Mouse (Mus musculus): ENCODE data around the gene Gm20388.

Gm20388 gene

DNA sequence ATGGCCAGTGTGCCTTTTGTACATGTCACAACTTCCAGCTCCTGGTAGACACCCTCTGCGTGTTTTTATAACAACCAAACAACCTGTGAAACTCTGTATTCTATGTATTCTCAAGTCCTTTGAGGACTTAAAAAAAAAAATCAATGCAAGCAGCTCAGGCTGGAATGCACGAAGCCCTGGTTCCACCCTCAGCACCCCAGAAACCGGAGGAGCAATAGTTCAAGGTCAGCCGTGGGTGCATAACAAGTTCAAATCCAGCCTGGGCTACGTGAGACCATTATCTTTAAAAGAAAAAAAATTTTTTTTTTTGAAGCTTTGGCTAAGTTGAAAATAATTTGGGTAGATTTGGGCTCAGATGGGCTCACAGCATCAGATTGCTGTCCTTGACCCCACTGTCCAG is 353.2 kb downstream of the Gm20388 start:
- DNase-seq (ENCODE audit: low read depth): no peak

DNA sequence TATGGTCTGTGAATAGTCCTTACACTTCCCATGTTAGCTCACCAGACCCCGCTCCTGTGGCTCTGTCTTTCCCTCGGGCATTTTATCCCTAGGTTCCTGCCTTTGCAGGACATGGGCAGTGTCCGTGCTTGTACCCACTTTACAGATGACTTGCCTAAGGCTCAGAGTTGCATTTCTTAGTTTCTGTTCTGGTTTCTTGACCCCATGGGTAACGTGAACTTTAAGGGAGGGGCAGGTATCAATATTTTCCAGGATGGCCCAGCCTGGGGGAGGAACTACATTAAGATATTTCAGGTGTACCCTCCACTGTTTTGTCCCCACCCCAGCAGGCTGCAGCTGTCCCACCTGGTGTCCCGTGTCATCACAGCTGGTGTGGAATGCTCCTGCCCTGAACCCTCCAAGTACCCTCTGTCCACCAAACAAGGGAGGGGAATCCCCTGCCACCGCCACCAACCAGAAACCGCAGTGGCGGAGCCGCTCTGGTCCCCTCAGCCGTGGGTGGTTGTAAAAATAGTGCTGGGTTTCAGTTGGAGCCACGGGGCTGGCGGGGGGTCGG is 353.8 kb downstream of the Gm20388 start:
- no peak for DNase-seq (ENCODE audit: low read depth)

DNA sequence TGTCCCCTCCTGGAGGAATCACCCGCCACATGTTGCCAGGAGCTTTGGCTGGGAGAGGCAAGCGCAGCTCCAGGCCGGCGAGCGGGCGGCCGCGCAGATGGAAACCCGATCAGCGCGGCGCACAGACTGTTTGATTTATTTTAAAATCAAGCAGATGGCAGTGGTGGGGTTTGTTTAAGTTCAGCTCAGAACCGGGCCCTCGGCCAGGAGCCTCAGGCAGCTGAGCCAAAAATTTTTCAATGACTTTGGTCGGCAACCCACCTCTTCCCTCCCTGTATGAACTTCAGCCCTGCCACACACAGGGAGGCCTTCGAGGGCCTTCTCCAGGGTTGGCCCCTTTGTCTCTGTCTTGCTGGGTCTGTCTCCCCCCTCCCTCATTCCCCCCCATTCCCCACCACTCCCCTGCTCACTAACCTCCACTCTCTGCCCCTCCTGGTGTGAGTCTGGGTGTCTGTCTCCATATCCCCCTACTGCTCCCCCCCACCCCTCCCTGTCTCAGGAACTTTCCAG is 354.4 kb downstream of the Gm20388 start:
- DNase-seq (ENCODE audit: low read depth): peak; percentile 95

DNA sequence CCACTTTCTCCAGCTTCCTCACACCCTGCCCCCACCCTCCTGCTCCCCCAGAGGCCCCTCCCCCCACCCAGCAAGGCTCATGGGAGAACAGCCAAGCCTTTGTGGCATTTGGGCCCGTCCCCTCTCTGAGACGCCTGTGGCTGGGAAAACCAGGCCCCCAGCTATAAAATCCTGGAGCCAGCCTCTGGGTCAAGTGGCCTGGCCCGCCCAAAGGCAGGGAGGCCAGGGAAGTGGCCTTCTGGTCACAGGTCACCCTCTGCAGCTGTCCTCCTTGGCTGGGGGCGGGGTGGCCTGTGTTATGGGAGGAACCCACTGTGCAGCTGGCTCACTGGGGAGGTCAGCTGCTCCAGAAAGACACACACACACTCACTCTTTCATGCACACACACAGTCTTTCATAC is 354.8 kb downstream of the Gm20388 start:
- peak; percentile 50 for DNase-seq (ENCODE audit: low read depth)

DNA sequence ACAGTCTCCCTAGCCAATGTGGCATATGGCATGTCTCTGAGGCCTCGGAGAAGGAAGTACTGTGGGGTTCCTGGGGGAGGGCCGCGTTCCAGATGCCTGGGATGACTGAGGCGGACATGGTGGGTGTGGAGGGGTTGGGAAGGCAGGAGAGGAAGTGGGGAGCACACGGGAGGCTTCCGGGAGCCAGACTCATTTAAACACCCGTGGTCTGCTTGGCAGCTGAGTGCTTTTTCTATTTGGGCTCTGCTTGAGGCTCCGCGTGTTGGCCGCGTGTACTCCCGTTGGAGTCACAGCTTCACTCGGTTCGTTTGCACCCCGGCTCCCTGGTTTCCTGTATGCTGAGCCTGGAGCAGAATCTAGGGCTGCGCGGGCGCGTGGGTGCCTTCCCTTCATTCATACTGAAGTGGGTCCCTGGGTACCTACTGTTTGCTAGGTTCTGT is 357.9 kb downstream of the Gm20388 start:
- no peak for DNase-seq (ENCODE audit: low read depth)

DNA sequence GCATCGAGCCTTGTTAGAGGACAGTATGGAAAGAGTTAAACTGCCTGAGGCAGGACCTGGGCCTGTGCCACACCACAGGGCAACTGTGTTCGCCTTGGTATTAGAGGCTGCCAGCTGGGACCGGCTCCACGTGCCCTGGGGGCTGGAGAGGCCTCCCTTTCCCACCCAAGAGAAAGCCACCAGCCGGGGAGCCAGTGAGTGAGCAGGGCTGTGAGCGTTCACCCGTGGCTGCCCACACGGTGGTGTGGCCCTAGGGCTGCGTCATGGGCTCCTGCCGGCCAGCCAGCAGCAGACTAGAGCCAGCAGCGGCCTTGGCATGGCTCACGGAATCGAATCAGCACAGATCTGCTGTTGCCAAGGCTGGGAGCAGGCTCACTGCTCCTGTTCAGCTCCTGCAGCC is 359.8 kb downstream of the Gm20388 start:
- peak; percentile 57 for DNase-seq (ENCODE audit: low read depth)

DNA sequence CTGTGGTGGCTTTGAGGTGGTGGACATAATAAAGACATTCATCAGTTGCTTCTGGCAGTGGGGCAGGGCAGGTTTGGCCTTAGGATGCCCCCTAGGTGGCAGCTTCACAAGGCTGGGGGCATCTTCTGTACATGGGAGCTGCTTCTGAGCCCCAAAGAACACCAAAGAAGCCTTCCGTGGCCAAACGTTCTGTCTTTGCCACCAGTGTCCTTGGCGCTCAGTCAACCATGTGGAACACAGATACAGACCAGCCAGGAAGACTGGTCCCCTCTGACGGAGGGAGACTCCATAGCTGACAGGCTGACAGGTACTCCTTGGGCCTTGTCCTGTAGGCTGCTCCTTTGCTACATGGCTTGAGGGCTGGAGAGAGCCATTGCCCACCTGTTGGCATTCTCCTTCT is 362.8 kb downstream of the Gm20388 start:
- no peak for DNase-seq (ENCODE audit: low read depth)

DNA sequence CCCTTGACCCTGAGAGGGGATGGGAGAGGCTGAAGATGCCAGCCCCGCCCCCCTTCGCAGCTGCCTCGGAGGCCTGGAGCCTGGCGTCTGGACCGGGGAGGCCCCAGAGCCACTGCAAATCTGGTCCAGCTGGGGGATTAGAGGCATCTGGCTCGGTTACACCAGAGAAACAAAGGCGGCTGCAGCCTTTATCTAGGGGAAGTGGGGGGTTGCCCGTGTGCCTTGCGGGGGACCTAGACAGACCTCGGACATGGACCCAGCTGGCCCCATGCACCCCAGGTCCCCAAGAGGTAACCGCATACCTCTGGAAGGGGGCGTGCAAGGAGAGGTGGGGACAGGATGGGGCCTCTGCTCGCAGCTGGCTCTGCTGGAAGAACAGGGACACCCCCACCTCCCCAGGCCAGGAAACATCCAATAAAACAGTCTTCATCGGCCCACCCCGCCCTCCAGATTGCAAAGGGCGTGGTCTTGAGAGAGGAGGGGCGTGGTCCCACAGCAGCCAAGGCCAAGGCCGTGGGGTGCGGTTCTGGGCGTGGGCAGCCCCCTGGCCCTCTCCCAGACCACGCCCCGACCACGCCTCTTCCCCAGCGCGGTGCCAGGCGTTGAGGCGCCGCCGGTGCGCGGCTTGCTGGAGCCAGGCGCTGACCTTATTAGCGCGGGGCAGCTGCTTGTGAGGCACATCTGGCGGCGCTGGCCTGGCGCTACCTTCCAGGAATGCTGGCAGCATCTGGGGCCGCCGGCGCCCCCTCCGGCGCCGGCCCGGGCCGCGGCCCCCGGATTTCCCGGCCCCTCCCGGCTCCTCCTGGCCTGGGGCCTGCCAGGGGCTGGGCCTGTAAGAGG is 365.6 kb downstream of the Gm20388 start:
- peak; percentile 95 for DNase-seq (ENCODE audit: low read depth)

DNA sequence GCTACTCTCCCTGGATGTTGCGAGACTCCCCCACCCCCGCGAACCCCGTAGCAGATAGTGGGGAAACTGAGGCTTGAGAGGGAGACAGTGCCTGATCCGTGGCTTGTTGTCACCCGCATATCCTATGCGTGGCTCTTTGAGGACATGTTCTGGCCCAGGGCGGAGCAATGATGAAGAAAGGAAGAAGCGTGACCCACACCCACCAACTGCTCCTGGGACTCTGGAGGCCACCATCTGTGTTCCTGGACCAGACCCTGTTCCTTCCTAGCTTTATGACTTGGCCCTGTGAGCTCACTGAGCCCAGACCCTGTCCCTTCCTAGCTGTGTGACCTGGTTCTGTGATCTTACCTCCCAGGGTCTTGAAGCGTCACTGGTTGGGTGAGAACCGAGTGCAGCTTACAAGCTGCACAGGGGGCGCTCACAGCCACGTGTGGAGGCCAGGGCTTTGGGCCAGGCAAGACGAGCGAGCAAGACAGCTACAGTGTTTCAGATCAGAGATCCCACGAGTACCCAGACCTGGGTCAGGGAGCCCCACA is 366.3 kb downstream of the Gm20388 start:
- peak; percentile 82 for DNase-seq (ENCODE audit: low read depth)

DNA sequence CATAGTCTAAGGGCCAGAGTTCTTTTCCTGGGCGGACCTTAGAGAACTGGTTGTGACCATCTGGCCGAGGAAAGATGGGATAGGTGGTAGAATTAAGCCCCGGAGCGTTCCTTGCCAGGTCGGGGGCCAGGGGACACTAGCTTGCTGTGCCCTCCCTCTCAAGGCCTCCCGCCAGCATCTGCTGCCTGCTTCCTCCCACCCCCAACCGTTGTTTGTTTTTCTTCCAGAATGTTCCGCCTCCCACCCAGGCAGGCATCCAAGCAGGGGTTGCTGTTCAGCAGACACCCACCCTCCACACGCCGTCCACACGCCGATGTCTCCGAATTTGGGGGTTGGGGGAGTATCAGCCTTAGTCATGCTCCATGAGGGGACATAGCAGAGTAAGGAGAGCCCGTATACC is 367.4 kb downstream of the Gm20388 start:
- no peak for DNase-seq (ENCODE audit: low read depth)

DNA sequence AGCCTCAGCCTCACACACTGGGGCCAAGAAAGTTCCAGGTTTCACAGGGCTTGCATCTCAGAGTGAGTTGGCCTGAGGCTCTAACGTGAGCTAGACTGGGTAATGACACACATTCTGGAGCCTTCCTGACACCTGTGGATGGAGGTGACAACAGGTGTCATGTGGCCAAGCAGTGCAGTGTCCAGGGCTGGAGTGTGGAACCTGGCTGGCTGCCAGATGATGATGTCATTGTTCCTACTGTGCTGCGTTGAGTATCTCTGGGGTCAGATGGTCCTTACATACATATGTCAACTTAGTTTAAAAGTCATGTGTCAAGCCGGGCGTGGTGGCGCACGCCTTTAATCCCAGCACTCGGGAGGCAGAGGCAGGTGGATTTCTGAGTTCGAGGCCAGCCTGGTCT is 368.8 kb downstream of the Gm20388 start:
- DNase-seq (ENCODE audit: low read depth): peak; percentile 25

DNA sequence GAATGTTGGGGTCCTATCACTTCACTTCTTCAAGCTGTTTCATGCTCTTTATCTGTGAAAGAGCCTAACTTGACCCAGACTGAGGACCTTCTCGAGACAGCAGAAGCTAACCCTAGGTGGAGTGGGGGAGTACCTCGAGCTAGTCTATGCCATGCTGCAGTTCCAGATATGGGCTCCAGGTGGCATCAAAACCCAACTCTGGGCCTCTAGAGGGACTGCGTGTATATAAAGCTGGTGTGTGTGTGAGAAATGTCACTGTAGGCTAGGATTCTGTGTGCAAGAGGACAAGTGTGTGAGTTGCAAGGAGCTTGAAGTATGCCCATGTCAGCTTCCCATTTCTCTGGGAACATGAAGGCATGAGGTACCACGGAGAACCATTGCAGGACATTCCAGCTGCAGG is 370.8 kb downstream of the Gm20388 start:
- DNase-seq (ENCODE audit: low read depth): peak; percentile 89

DNA sequence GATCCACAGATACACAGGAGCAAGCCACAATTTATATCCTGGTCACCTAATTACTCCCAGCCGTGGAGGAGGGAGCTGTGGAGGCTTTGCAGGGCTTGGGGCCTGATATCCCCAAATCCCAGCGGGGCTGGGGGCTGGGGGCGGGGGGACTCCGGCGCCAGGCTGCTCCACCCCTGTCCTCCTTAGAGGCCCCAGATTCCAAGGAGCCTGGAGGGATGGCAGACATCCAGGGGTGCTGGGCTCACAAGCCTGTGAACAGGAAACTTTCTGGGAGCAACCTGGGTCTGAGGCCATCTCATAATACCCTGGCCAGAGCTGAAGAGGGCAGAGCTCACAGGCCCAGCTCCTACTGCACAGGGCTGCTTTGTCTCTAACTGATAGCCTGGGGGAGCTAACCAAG is 371.8 kb downstream of the Gm20388 start:
- DNase-seq (ENCODE audit: low read depth): peak; percentile 43

DNA sequence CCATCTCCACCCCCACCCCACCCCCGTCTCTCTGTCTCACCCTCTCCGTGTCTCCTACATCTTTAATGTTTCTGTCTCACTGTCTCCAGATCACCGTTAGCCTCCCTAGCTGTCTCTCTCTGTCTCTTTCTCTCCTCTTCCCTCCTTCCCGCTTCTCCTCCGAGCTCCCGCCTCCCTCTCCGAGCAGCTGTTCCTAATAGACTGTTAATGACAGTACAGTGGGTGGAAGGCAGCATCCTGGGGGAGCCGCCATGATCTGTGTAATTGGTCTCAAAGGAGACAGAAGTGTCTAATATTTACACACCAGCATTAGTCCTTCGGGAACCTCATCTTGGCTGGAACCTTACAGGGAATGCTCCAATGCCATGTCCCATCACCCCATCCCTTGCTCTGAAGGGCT is 373.6 kb downstream of the Gm20388 start:
- DNase-seq (ENCODE audit: low read depth): no peak

DNA sequence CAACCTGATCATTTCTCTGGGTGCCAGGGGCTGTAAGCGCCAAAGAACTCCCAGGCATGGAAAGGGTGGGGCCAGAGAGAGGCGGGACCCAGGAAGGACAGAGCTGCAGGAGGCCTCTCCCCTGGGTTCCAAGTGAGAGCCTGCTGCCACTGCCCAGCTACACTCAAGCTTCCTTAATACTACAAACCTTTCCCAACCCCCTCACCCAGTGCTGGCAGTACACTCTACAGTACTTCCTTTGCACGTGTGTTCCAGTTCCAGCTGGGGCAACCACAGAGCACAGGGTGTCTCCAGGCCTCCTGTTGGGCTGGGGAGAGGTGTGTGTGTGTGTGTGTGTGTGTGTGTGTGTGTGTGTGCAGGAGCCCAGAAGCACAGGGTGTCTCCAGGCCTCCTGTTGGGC is 374.4 kb downstream of the Gm20388 start:
- DNase-seq (ENCODE audit: low read depth): peak; percentile 45

DNA sequence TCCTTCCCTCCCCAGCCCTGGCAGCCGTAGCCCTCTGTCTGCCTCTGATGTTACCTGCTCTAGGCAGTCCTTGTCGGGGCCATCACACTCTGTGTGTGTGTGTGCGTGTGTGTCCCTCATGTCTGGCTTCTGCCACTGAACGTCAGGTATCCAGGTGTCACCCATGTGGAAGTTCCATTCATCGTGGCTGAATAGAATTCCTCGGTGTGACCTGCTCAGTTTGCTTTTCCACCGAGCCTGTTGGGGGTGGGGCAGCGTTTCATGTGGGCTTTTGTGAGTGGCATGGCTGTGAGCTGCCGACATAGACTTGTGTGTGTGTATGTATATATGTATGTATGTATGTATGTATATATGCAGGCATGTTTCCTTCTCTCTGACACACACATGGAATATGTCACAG is 375.2 kb downstream of the Gm20388 start:
- no peak for DNase-seq (ENCODE audit: low read depth)

DNA sequence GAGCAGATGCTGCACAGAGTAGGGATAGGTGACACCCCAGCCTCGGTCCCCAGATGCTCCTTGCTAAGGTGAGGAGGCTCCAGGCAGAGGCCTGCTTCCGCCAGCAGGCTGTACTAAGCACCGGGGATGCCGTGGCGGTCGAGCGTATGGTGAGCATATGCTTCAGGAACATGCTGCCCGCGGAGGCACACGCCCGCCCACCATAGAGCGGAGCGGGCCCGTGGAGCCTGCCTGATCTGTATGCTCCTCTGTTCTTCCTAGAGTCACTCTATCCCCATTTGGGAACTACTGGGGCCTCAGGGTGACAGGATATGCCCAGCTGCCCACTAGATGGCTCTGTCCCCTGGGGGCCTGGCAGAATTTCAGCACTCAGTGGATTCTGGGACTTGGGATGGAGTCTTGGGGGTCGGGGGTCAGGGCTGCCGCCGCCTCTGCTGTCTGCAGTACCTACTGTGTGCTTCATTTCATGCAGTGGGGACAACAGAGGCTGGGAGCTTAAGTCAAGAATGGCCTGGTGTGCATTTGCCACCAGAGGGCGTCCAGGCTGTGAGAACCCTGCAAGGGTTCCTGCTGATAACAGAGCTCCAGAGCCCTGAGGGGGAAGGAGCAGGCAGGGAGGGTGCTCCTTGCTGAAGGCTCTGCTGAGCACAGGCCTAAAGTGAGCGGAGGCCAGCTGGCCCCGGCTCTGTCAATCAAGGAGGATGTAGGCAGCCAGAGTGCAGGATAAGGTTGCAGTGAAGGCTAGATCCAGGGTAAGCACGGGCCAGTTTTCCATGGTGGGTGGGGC is 377.7 kb downstream of the Gm20388 start:
- peak; percentile 73 for DNase-seq (ENCODE audit: low read depth)

DNA sequence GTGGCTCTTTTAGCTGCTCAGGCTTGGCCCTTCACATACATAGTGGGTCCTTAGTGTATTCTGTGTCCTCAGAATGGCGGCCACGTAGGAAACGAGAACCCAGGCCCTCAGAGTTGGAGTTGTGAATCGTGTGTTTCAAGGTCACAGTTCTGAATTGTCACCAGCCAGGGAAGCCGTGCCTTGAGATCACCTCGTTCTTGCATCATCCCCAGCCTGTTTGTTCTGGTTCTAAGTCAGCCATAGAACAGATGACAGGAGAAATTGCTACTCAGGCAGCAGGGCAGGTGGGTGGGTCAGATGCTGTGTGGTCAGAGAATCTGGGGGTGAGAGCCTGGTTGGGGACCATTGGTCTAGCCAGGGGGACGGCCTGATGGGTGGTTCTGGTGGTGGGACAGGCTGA is 378.6 kb downstream of the Gm20388 start:
- no peak for DNase-seq (ENCODE audit: low read depth)

DNA sequence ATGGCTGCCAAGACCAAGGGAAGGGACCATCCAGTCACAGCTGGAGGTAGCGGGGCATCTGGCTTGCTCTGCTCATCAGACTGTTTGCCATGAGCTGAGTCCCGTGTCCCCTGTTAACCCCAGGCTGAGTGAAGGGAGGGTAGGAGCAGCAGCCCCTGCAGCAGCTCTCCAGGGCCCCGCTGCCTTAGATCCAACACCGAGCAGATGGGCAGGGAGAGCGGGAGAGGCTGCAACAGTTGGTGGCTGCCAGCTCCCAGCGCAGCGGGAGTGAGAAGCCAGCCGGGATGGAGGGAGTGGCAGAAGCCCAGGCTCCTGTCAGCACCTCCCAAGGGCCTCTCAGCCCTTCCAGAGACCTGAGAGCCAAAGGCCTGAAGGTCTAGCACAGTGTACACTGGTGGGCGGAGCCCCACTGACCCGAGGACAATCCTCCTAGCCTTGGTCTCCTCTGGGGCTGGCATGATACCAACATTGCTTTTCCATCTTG is 379.1 kb downstream of the Gm20388 start:
- DNase-seq (ENCODE audit: low read depth): peak; percentile 61

DNA sequence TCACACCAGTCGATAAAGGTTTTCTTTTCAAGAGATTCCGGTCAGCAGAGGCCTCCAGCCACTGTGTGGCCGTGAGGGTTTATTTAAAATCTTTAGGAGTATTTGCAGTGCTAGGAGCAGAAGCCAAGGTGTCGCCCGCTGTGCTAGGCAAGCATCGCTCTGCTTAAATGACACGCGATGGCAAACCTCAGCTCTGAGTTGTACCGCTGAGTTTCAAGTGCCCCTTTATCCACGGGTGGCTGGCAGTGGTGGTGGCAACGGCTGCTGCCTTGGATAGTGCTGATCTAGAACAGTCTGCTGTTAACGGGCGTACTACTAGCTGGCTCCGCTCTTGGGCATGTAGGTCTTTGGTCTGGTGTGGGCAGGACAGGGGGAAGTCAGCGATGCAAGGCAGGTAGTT is 380.0 kb downstream of the Gm20388 start:
- DNase-seq (ENCODE audit: low read depth): no peak

DNA sequence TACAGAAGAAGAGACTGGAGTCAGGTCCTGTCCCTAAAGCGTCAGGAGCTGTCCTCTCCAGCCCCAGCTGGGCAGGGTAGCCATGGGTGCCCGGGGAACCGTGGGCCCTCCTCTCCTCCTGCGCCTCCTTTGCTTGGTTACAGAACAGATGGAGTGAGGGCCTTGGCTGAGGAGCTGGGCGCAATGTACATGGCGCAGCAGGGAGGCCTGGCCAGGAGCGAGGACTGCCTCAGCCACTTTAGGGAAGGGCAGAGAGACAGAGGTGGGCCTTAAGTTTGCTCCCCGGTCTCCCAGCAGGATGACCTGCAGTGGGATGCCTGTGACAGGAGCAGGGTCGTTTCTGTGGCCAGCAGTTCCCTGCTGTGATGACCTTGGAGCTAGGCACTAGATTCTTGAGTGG is 381.0 kb downstream of the Gm20388 start:
- no peak for DNase-seq (ENCODE audit: low read depth)

Data from NIH3T3 (cell line).